Mouse (Mus musculus) olfactory bulb, adult 2 months (tissue): ENCODE measurements around the gene Eya4.

ENCODE experiments used
- CTCF ChIP-seq: fragments of 200-500 bp; IDR thresholded peaks from 2 replicates; pipeline ENCODE4 v1.5.1; 2012; ENCODE audit warnings: low read depth, mild to moderate bottlenecking, low read length, moderate library complexity; ENCODE audit not compliant: insufficient read depth
- POLR2A ChIP-seq: fragments of 200-500 bp; IDR thresholded peaks from 2 replicates; pipeline ENCODE4 v1.6.1; 2012; ENCODE audit warnings: mild to moderate bottlenecking, low read depth, low read length, moderate library complexity; ENCODE audit not compliant: insufficient read depth

DNA sequence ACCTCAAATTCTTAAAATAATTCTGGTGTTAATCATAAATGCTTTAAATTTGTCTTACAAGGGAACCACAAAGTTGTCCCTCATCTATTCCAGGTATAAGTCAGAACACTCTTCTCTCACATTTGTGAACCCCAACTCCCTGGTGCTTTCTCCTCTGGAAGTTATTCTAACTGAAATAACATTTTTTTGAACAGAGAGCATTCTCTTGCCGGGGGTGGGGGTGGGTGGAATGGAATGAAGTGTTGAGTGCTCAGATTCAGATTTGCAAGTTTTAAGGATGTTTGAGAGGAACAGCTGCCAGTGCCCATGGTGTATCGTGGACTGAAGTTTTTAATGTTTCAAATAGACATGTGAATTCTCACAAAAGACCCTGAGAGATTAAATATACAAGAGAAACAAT lies 230.1 kb downstream of the Eya4 start:
- TF ChIP-seq CTCF = no peak
- TF ChIP-seq POLR2A = no peak
